Mouse (Mus musculus) naive thymus-derived CD4-positive, alpha-beta T cell, adult 2 months (primary cell): ENCODE results near the gene Vgll4.

ENCODE experiments used
- DNase-seq: peaks from one replicate; pipeline ENCODE4 v3.0.0-alpha.2; 2011; ENCODE audit warnings: low read depth

The Vgll4 gene

GRCm38 (mm10) chr6:114936941-114937313 is 32.9 kb downstream of the Vgll4 start:
- DNase-seq = no peak

GRCm38 (mm10) chr6:114936297-114936940 is 33.4 kb downstream of the Vgll4 start:
- DNase-seq = peak; percentile 86

GRCm38 (mm10) chr6:114935362-114935761 is 34.4 kb downstream of the Vgll4 start:
- no peak for DNase-seq

- peak; percentile 37 for DNase-seq
These were observed 35.7 kb downstream of the Vgll4 start for GRCm38 (mm10) chr6:114934045-114934444.

- peak; percentile 7 for DNase-seq
These were observed 36.8 kb downstream of the Vgll4 start for GRCm38 (mm10) chr6:114932991-114933392.

- peak; percentile 14 for DNase-seq
These were observed 37.7 kb downstream of the Vgll4 start for GRCm38 (mm10) chr6:114932116-114932500.

- DNase-seq = peak; percentile 55
These were observed 38.3 kb downstream of the Vgll4 start for GRCm38 (mm10) chr6:114931212-114932115.

- peak; percentile 30 for DNase-seq
These were observed 39.1 kb downstream of the Vgll4 start for GRCm38 (mm10) chr6:114930646-114931045.

GRCm38 (mm10) chr6:114930038-114930591 is 39.7 kb downstream of the Vgll4 start:
- DNase-seq = peak; percentile 76

- no peak for DNase-seq
These were observed 40.4 kb downstream of the Vgll4 start for GRCm38 (mm10) chr6:114929346-114929745.

GRCm38 (mm10) chr6:114928462-114928861 is 41.3 kb downstream of the Vgll4 start:
- DNase-seq = peak; percentile 88

GRCm38 (mm10) chr6:114927400-114927799 is 42.4 kb downstream of the Vgll4 start:
- DNase-seq = peak; percentile 59

GRCm38 (mm10) chr6:114926369-114927157 is 43.2 kb downstream of the Vgll4 start:
- DNase-seq = peak; percentile 89

GRCm38 (mm10) chr6:114925196-114925595 is 44.6 kb downstream of the Vgll4 start:
- DNase-seq = peak; percentile 4

- DNase-seq = peak; percentile 80
These were observed 47.3 kb downstream of the Vgll4 start for GRCm38 (mm10) chr6:114922355-114923096.

GRCm38 (mm10) chr6:114921632-114922354 is 48.0 kb downstream of the Vgll4 start:
- peak; percentile 90 for DNase-seq

GRCm38 (mm10) chr6:114920523-114921445 is 49.0 kb downstream of the Vgll4 start:
- peak; percentile 81 for DNase-seq

- no peak for DNase-seq
These were observed 50.0 kb downstream of the Vgll4 start for GRCm38 (mm10) chr6:114919670-114920313.

- DNase-seq = no peak
These were observed 50.8 kb downstream of the Vgll4 start for GRCm38 (mm10) chr6:114918994-114919393.
